Mouse (Mus musculus) forebrain, embryonic 14.5 days (tissue): ENCODE results near the gene Ccdc142. TPM values are rescaled to one million over a fixed set of nuclear protein-coding genes. Genes with fewer than 3 reads are reported as not detected.

Experiments
- ATAC-seq: fragments of 200-750 bp; cut with Nextera tagmentation; 2 replicates; pipeline ENCODE4 v1.8.0; 2017; ENCODE audit warnings: mild to moderate bottlenecking, moderate library complexity
- DNase-seq: peaks from one replicate; pipeline ENCODE4 v3.0.0-alpha.2; 2015; ENCODE audit warnings: low spot score
- H3K27ac ChIP-seq: fragments of 300-500 bp; sonication (generic); 2 replicates; pipeline ENCODE4 v1.5.1; 2014; ENCODE audit warnings: low read depth, mild to moderate bottlenecking, control low read depth, low read length, moderate library complexity
- H3K27me3 ChIP-seq: fragments of 300-500 bp; sonication (generic); replicated peaks from 2 replicates; pipeline ENCODE4 v1.6.1; 2014; ENCODE audit warnings: low read length, control low read depth, mixed read lengths; ENCODE audit not compliant: control insufficient read depth, insufficient read depth
- H3K36me3 ChIP-seq: fragments of 300-500 bp; sonication (generic); 2 replicates; pipeline ENCODE4 v1.6.1; 2014; ENCODE audit warnings: low read length, control low read depth; ENCODE audit not compliant: control insufficient read depth, insufficient read depth
- H3K4me1 ChIP-seq: fragments of 300-500 bp; sonication (generic); 2 replicates; pipeline ENCODE4 v1.6.1; 2014; ENCODE audit warnings: antibody characterized with exemption, low read length, control low read depth; ENCODE audit not compliant: control insufficient read depth, insufficient read depth
- H3K4me2 ChIP-seq: fragments of 300-500 bp; sonication (generic); 2 replicates; pipeline ENCODE4 v1.6.1; 2014; ENCODE audit warnings: mild to moderate bottlenecking, control low read depth, low read length
- H3K4me3 ChIP-seq: fragments of 300-500 bp; sonication (generic); 2 replicates; pipeline ENCODE4 v1.5.1; 2014; ENCODE audit warnings: low read depth, low read length, control low read depth
- H3K9ac ChIP-seq: fragments of 300-500 bp; sonication (generic); 2 replicates; pipeline ENCODE4 v1.6.1; 2014; ENCODE audit warnings: mild to moderate bottlenecking, low read length, control low read depth, moderate library complexity
- H3K9me3 ChIP-seq: fragments of 300-500 bp; sonication (generic); replicated peaks from 2 replicates; pipeline ENCODE4 v1.6.1; 2016; ENCODE audit warnings: low read length, control low read depth, mixed read lengths; ENCODE audit not compliant: control insufficient read depth
- WGBS: fragments of 180-500 bp; shearing (Covaris S2); extraction: QIAGEN DNeasy Blood & Tissue Kit; methylation state at CpG from one replicate; pipeline ENCODE4 v1.1.7; 2014; 5-methylcytosine and 5-hydroxymethylcytosine counted together
- polyA plus RNA-seq: library from polyadenylated mRNA; unstranded; fragments of >200 nt; fragmentation: Nextera tagmentation; extraction: Ambion mirVana; gene quantifications from 2 replicates; pipeline ENCODE4 v1.2.1, GENCODE M21; 2014

Ccdc142 gene
- polyA plus RNA-seq, 1 experiment from 2014 or later = 1.9 TPM

DNA sequence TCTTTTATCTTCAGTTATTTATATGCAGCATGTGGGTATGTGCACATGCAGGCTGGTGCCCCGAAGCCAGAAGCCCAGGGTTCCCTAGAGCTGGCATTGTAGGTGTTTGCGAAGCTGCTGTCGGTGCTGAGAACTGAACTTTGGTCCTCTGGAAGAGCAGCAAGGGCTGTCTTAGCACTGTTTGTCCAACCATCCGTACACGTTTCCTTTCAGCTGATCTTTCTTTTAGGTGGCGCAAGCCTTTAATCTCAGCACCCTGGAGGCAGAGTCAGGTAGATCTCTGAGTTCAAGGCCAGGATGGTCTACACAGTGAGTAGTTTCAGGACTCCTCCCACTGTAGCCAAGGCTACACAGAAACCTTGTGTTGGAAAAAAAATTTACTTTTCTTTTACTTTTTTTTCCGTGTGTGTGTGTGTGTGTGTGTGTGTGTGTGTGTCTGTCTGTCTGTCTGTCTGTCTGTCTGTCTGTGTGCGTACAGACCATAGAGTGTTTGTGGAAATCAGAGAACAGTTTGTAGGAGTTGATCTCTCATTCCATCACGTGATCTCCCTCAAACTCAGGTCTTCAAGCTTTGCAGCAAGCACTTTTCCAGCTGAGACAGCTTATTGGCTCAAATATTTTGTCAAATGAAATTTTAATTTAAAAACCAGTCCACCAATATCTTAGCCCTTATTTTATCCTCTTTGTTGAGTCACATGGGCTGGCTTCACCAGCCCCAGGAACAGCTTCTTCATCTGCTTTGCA is 30.9 kb downstream of the Ccdc142 start:
- Histone ChIP-seq H3K4me1 (peaks cover 8% of the 10 kb centered on the region), H3K4me2 (no peak overlapping the region), H3K36me3 (no peaks in the 10 kb centered on the region), H3K27ac (no peak overlapping the region), H3K4me3 (no peak overlapping the region), H3K9me3 (no peaks in the 10 kb centered on the region), H3K27me3 (peaks cover 7% of the 10 kb centered on the region; the same call in 1 of the 2 replicates), H3K9ac (no peak overlapping the region)
- DNase-seq (no peak), ATAC-seq (no peak)
- 81% methylated on average over 9 of the region's 9 CpGs for WGBS

DNA sequence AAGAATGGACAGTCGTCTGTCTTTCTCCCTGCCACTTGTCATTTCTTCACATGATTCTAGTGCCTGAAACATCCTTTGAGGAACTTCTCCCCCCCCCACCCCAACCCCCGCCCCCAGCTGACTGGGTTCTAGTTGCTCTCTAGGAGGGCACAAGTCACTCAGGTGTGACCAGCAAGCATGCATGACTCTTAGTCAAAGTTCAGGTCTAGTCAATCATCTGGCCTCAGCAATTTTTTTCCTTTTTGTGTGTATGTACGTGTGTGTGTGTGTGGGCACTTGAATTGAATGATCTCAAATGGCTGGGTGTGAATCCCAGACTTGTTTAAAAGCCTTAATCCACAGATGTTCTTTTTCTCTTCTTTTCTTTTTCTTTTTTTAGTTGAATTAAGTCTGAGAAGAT is 32.8 kb downstream of the Ccdc142 start:
- Histone ChIP-seq H3K27ac (no peak overlapping the region), H3K4me2 (no peak overlapping the region), H3K4me1 (peaks cover 12% of the 10 kb centered on the region), H3K9me3 (no peaks in the 10 kb centered on the region), H3K36me3 (no peaks in the 10 kb centered on the region), H3K9ac (no peak overlapping the region), H3K27me3 (peaks cover 7% of the 10 kb centered on the region; the same call in 1 of the 2 replicates), H3K4me3 (no peak overlapping the region)
- 70% methylated on average over 3 of the region's 3 CpGs for WGBS
- no peak for DNase-seq
- no peak for ATAC-seq

- peak within 1 kb of the TSS; percentile 67 for H3K4me2 ChIP-seq
- DNase-seq (no peak), ATAC-seq (no peak)
- H3K27me3 ChIP-seq = peaks cover 7% of the 10 kb centered on the region; the same call in 1 of the 2 replicates
- no peaks in the 10 kb centered on the region for H3K9me3 ChIP-seq
- H3K27ac ChIP-seq = no peak within 1 kb of the TSS
- no peak within 1 kb of the TSS for H3K4me3 ChIP-seq
- H3K9ac ChIP-seq = no peak within 1 kb of the TSS
- H3K36me3 ChIP-seq = no peaks in the 10 kb centered on the region
- peaks cover 12% of the 10 kb centered on the region for H3K4me1 ChIP-seq
- WGBS = 56% methylated on average over 7 of the region's 7 CpGs
Measured at GRCm38 (mm10) chr6:83134951-83135513, 33.6 kb downstream of the Ccdc142 start, which contains the start of gene Rtkn. TSS of gene Rtkn (plus strand) at chr6:83135463.

DNA sequence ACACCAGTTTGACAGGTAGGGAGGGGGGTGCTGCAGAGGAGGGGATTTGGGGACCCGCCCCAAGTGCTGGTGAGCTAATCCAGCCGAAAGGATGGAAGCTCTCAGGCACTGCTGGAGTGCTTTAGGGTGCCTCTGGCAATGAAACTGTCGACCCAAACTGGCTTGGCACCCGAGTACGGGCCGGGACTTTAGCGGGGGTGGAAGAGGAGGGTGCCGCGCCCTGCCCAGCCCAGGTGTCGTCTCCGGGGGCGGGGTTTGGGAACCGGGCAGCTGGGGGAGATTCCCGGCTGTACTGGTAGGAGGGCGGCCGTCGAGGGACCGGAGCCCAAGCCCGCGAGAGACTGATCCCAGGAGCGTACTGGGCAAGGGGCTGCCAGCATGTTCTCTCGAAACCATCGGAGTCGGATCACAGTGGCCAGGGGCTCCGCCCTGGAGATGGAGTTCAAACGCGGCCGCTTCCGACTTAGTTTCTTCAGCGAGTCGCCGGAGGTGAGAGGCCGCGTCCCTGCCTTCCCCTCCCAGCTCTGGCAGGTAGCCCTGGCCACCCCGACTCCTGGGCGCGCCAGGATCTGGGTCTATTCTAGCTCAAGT is 34.3 kb downstream of the Ccdc142 start:
- H3K4me3 ChIP-seq = no peak overlapping the region
- H3K27me3 ChIP-seq = peaks cover 7% of the 10 kb centered on the region; the same call in 1 of the 2 replicates
- WGBS = 7% methylated on average over 36 of the region's 37 CpGs
- DNase-seq (no peak), ATAC-seq (no peak)
- H3K9ac ChIP-seq = no peak overlapping the region
- peak overlapping the region; percentile 67 for H3K4me2 ChIP-seq
- no peaks in the 10 kb centered on the region for H3K36me3 ChIP-seq
- no peak overlapping the region for H3K27ac ChIP-seq
- peaks cover 12% of the 10 kb centered on the region for H3K4me1 ChIP-seq
- H3K9me3 ChIP-seq = no peaks in the 10 kb centered on the region

DNA sequence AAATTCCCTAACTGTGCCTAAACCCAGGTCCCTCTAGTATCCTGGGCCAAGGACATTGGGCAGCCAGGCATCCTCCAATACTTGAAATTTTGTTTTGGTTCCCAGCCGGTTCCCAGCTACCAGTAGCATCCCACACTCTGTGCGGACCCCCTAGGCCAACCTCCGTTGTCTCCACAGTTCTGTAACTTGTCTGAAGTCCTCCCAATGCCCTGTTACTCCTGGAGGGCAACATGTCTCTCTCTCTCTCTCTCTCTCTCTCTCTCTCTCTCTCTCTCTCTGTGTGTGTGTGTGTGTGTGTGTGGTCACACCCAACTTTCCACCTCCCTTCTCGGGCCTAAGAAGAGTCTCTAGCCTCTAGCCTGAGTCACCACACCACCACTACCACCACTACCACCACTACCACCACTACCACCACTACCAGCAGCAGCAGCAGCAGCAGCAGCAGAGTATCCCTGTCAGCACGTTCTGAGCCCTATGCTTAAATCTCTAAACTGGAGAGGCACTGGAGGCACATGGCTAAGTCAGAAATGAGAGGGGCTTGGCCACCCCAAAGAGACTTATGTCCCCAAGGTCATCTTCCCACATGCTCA is 35.0 kb downstream of the Ccdc142 start:
- peak overlapping the region; percentile 67; the same call in 1 of the 2 replicates for H3K9ac ChIP-seq
- H3K4me2 ChIP-seq = peak overlapping the region; percentile 67
- 24% methylated on average over 5 of the region's 5 CpGs for WGBS
- H3K4me3 ChIP-seq = peak overlapping the region; percentile 33; the same call in 1 of the 2 replicates
- peaks cover 8% of the 10 kb centered on the region; the same call in 1 of the 2 replicates for H3K27me3 ChIP-seq
- peak overlapping the region; percentile 80; the same call in 1 of the 2 replicates for H3K27ac ChIP-seq
- no peaks in the 10 kb centered on the region for H3K9me3 ChIP-seq
- ATAC-seq (no peak), DNase-seq (no peak)
- H3K4me1 ChIP-seq = peaks cover 12% of the 10 kb centered on the region
- no peaks in the 10 kb centered on the region for H3K36me3 ChIP-seq

GRCm38 (mm10) chr6:83136881-83137575 is 35.6 kb downstream of the Ccdc142 start:
- ATAC-seq = peak; percentile 77
- peaks cover 12% of the 10 kb centered on the region; the same call in 1 of the 2 replicates for H3K27me3 ChIP-seq
- WGBS = under 1% methylated on average over 22 of the region's 26 CpGs
- peak overlapping the region; percentile 33 for H3K4me3 ChIP-seq
- H3K9me3 ChIP-seq = no peaks in the 10 kb centered on the region
- H3K36me3 ChIP-seq = no peaks in the 10 kb centered on the region
- DNase-seq = peak; percentile 47
- H3K27ac ChIP-seq = peak overlapping the region; percentile 80
- H3K4me1 ChIP-seq = peaks cover 14% of the 10 kb centered on the region
- H3K9ac ChIP-seq = peak overlapping the region; percentile 67
- peak overlapping the region; percentile 67 for H3K4me2 ChIP-seq

DNA sequence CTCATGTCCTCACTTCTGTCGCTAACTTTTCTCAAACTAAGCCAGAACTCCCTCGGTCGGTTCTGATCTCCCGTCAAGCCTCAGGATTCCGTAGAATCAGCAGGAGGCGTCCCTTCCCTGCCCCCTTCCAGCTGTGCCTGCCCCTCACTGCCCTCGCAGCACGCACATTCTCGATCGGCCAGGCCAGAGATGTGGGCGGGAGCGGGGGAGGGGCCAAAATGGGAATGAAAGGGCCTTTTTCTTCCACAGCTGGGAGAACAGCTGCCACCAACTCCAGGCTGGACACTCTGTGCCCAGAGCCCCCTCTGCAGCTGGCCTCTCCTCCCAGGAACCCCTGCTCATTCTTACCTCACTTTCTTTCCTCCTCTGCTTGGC is 36.2 kb downstream of the Ccdc142 start:
- peak; percentile 43 for ATAC-seq
- WGBS = 2% methylated on average over 12 of the region's 12 CpGs

DNA sequence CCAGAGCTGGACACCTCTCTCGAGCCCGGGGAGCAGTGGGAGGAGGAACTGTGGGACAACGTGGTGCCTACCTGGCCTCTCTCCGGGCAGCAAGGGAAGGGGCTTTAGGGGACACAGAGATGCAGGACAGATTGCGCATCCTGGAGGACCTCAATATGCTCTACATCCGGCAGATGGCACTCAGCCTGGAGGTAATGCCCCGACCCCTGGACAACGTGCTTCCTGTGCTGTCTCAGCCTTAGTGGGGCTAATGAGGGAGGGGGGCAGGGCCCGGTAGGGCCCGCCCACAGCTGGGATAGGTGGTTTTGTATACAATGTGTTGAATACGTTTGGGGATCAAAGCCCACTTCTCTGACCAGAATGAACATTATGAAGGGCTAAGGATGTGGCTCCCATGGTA is 36.7 kb downstream of the Ccdc142 start:
- peaks cover 19% of the 10 kb centered on the region for H3K4me1 ChIP-seq
- H3K36me3 ChIP-seq = no peaks in the 10 kb centered on the region
- peaks cover 12% of the 10 kb centered on the region; the same call in 1 of the 2 replicates for H3K27me3 ChIP-seq
- H3K4me2 ChIP-seq = peak overlapping the region; percentile 67
- ATAC-seq (peak; percentile 27; the same call in 1 of the 2 replicates), DNase-seq (no peak)
- H3K9ac ChIP-seq = peak overlapping the region; percentile 67; the same call in 1 of the 2 replicates
- H3K4me3 ChIP-seq = peak overlapping the region; percentile 33
- no peaks in the 10 kb centered on the region for H3K9me3 ChIP-seq
- under 1% methylated on average over 11 of the region's 11 CpGs for WGBS
- H3K27ac ChIP-seq = peak overlapping the region; percentile 80; the same call in 1 of the 2 replicates

More for the DNA sequence above, 36.2 kb downstream of the Ccdc142 start:
- peak overlapping the region; percentile 80 for H3K27ac ChIP-seq
- peak overlapping the region; percentile 67 for H3K4me2 ChIP-seq
- H3K4me3 ChIP-seq = peak overlapping the region; percentile 33
- H3K4me1 ChIP-seq = peaks cover 19% of the 10 kb centered on the region
- H3K36me3 ChIP-seq = no peaks in the 10 kb centered on the region
- peak; percentile 55 for DNase-seq
- H3K9ac ChIP-seq = peak overlapping the region; percentile 67
- no peaks in the 10 kb centered on the region for H3K9me3 ChIP-seq
- peaks cover 12% of the 10 kb centered on the region; the same call in 1 of the 2 replicates for H3K27me3 ChIP-seq
